Mouse (Mus musculus) stomach, postnatal 0 days (tissue): ENCODE data around the gene Mul1.
A peak's percentile ranks its signal among the peaks of the same experiment; 100 is the strongest.

ENCODE experiments used
- CTCF ChIP-seq: IDR thresholded peaks from 2 replicates; pipeline ENCODE4 v1.5.1; 2016; ENCODE audit warnings: antibody characterized with exemption, low read depth, mild to moderate bottlenecking, moderate library complexity
- EP300 ChIP-seq: optimal IDR thresholded peaks from 2 replicates; pipeline ENCODE3; 2016; ENCODE audit warnings: antibody characterized with exemption

GRCm38 (mm10) chr4:138404806-138405205, 29.7 kb upstream of the Mul1 start:
- no peak for TF ChIP-seq EP300
- peak; percentile 71 for TF ChIP-seq CTCF
